Comparison of ENCODE assay signal across 28 mouse cellular contexts in genomic region chr14:100978515-100978914, GRCm38 (mm10).
"Had no signal": no experiment of that assay in that cellular context is flagged by ENCODE, and none has a peak within 500 bp of the region (broad histone marks: within the 10 kb centered on the region; RNA-seq: fewer than 3 reads in every experiment).

No protein-coding gene starts in this region.

- H3K4me1 ChIP-seq: embryonic facial prominence, embryonic 10.5 days; embryonic facial prominence, embryonic 12.5 days; embryonic facial prominence, embryonic 13.5 days; embryonic facial prominence, embryonic 15.5 days; forebrain, embryonic 10.5 days; forebrain, embryonic 12.5 days; forebrain, embryonic 13.5 days; forebrain, embryonic 15.5 days had no signal

- DNase-seq: cerebellum, adult 2 months; cerebellum, adult 8-10 months; cerebellum, adult 9-10 months; cerebellum, adult 9-11 months; cerebellum, postnatal 10 days; cerebellum, postnatal 14 days; cerebellum, postnatal 25 days; cerebellum, postnatal 36 days; embryo, embryonic 11 days; forebrain, postnatal 0 days; gastrocnemius, adult 2 months; gastrocnemius, postnatal 10 days; gastrocnemius, postnatal 14 days; gastrocnemius, postnatal 25 days; gastrocnemius, postnatal 36 days; heart, adult 11 months; heart, adult 18-20 months; heart, adult 2 months had no signal

- H3K36me3 ChIP-seq: embryonic facial prominence, embryonic 10.5 days; embryonic facial prominence, embryonic 12.5 days; embryonic facial prominence, embryonic 13.5 days; embryonic facial prominence, embryonic 15.5 days; forebrain, embryonic 10.5 days; forebrain, embryonic 12.5 days; forebrain, embryonic 15.5 days had no signal

- H3K27ac ChIP-seq: embryonic facial prominence, embryonic 10.5 days; embryonic facial prominence, embryonic 12.5 days; embryonic facial prominence, embryonic 13.5 days; embryonic facial prominence, embryonic 15.5 days; forebrain, embryonic 10.5 days; forebrain, embryonic 12.5 days; forebrain, embryonic 13.5 days; forebrain, embryonic 15.5 days; gastrocnemius, adult 2 months; heart, adult 2 months had no signal

- H3K9me3 ChIP-seq: embryonic facial prominence, embryonic 10.5 days; embryonic facial prominence, embryonic 12.5 days; embryonic facial prominence, embryonic 13.5 days; embryonic facial prominence, embryonic 15.5 days; forebrain, embryonic 10.5 days; forebrain, embryonic 12.5 days; forebrain, embryonic 13.5 days; forebrain, embryonic 15.5 days had no signal

- ATAC-seq: forebrain, embryonic 13.5 days; forebrain, embryonic 14.5 days; forebrain, embryonic 15.5 days; forebrain, postnatal 0 days had no signal

- H3K4me3 ChIP-seq: embryonic facial prominence, embryonic 10.5 days; embryonic facial prominence, embryonic 12.5 days; embryonic facial prominence, embryonic 13.5 days; embryonic facial prominence, embryonic 15.5 days; erythroblast, embryonic 14.5 days; forebrain, embryonic 10.5 days; forebrain, embryonic 12.5 days; forebrain, embryonic 13.5 days; forebrain, embryonic 15.5 days; gastrocnemius, adult 2 months; heart, adult 2 months had no signal

- H3K9ac ChIP-seq: embryonic facial prominence, embryonic 12.5 days; embryonic facial prominence, embryonic 13.5 days; embryonic facial prominence, embryonic 15.5 days; forebrain, embryonic 12.5 days; forebrain, embryonic 13.5 days; forebrain, embryonic 15.5 days; forebrain, postnatal 0 days had no signal

- H3K4me2 ChIP-seq: embryonic facial prominence, embryonic 12.5 days; embryonic facial prominence, embryonic 13.5 days; embryonic facial prominence, embryonic 15.5 days; forebrain, embryonic 12.5 days; forebrain, embryonic 13.5 days; forebrain, embryonic 15.5 days had no signal

- H3K27me3 ChIP-seq: embryonic facial prominence, embryonic 12.5 days; embryonic facial prominence, embryonic 13.5 days; embryonic facial prominence, embryonic 15.5 days; forebrain, embryonic 12.5 days; forebrain, embryonic 13.5 days; forebrain, embryonic 15.5 days had no signal
